Comparison of ENCODE assay signal across 25 mouse cellular contexts in genomic region chr2:38708907-38709688, GRCm38 (mm10). TPM values are rescaled to one million over a fixed set of nuclear protein-coding genes. Genes with fewer than 3 reads are reported as not detected.
DNase-seq lines count a peak whose midpoint lies in the region; ATAC-seq lines count a peak whose summit lies in the region.
"Had no signal": no experiment of that assay in that cellular context is flagged by ENCODE, and none has a peak within 500 bp of the region (broad histone marks: within the 10 kb centered on the region; RNA-seq: fewer than 3 reads in every experiment).

No protein-coding gene starts in this region.

- DNase-seq in gastrocnemius, postnatal 10 days = peak; percentile 48
- DNase-seq in gastrocnemius, adult 8-10 months (ENCODE audit: low spot score in 2 of 2) = no peak
- peak; percentile 68 to 69 for DNase-seq in kidney, postnatal 4 days
- peak; percentile 72 for DNase-seq in testis, postnatal 10 days (ENCODE audit: low spot score)
- DNase-seq in testis, postnatal 14 days (ENCODE audit: low spot score) = no peak
- no peak for DNase-seq in forebrain, embryonic 10.5 days (ENCODE audit: extremely low spot score, low spot score)
- DNase-seq: adrenal gland, postnatal 25 days; cerebellum, adult 9-10 months; gastrocnemius, postnatal 36 days; layer of hippocampus, adult 9-11 months; liver had no signal

- H3K9me3 ChIP-seq in kidney, embryonic 16.5 days (ENCODE audit: low read length) = no peaks in the 10 kb centered on the region
- H3K9me3 ChIP-seq in forebrain, embryonic 10.5 days = no peaks in the 10 kb centered on the region
- H3K9me3 ChIP-seq: heart, embryonic 15.5 days; liver, embryonic 15.5 days; midbrain, embryonic 12.5 days had no signal

- no peak for ATAC-seq in kidney, embryonic 16.5 days (ENCODE audit: low FRiP score, low TSS enrichment)
- ATAC-seq: activated CD4-positive, CD25-positive, alpha-beta regulatory T cell, adult 4 months; forebrain, embryonic 14.5 days; hindbrain, postnatal 0 days; intestine, embryonic 16.5 days; lung, postnatal 0 days had no signal

- no peak overlapping the region for H3K27ac ChIP-seq in kidney, embryonic 16.5 days (ENCODE audit: low read length)
- H3K27ac ChIP-seq in forebrain, embryonic 10.5 days = no peak overlapping the region
- H3K27ac ChIP-seq: heart, adult 2 months; heart, embryonic 15.5 days; hindbrain, postnatal 0 days; liver, embryonic 15.5 days; midbrain, embryonic 12.5 days had no signal

- 27% methylated on average over 12 of the region's 12 CpGs for WGBS in kidney, embryonic 16.5 days
- 21% methylated on average over 12 of the region's 12 CpGs for WGBS in forebrain, embryonic 10.5 days

- H3K4me3 ChIP-seq in kidney, embryonic 16.5 days (ENCODE audit: low read length) = no peak overlapping the region
- no peak overlapping the region for H3K4me3 ChIP-seq in forebrain, embryonic 10.5 days
- H3K4me3 ChIP-seq: heart, adult 2 months; liver, embryonic 15.5 days; midbrain, embryonic 12.5 days had no signal

- peaks cover 22% of the 10 kb centered on the region for H3K4me1 ChIP-seq in kidney, embryonic 16.5 days (ENCODE audit: insufficient read depth, low read length)
- peaks cover 48% of the 10 kb centered on the region for H3K4me1 ChIP-seq in forebrain, embryonic 10.5 days

- no peaks in the 10 kb centered on the region for H3K36me3 ChIP-seq in kidney, embryonic 16.5 days (ENCODE audit: insufficient read depth, low read length)
- no peaks in the 10 kb centered on the region for H3K36me3 ChIP-seq in forebrain, embryonic 10.5 days (replicated peaks)
- H3K36me3 ChIP-seq: G1E; heart, embryonic 15.5 days; liver, embryonic 15.5 days; midbrain, embryonic 12.5 days had no signal

- peaks cover 95% of the 10 kb centered on the region for H3K27me3 ChIP-seq in kidney, embryonic 16.5 days (ENCODE audit: insufficient read depth, low read length)
- H3K27me3 ChIP-seq in forebrain, embryonic 10.5 days (ENCODE audit: poor library complexity, severe bottlenecking) = peaks cover 100% of the 10 kb centered on the region

- H3K9ac ChIP-seq in kidney, embryonic 16.5 days (replicated peaks; ENCODE audit: low read length) = no peak overlapping the region
- H3K9ac ChIP-seq: heart, embryonic 15.5 days; liver, embryonic 15.5 days; midbrain, embryonic 12.5 days had no signal

- H3K4me2 ChIP-seq in kidney, embryonic 16.5 days (replicated peaks; ENCODE audit: low read depth, low read length) = no peak overlapping the region
- H3K4me2 ChIP-seq: heart, embryonic 15.5 days; liver, embryonic 15.5 days; midbrain, embryonic 12.5 days had no signal

RNA-seq across cellular contexts. Expression of gene Nr5a1, which starts 5.2 kb away (rescaled TPM):
- total RNA-seq in gastrocnemius, postnatal 10 days (2021) = not detected
- total RNA-seq in gastrocnemius, adult 8-10 months (2022) = under 1 TPM in 2 of 4 experiments, not detected in 2; 0.12 to 0.16 TPM
- polyA plus RNA-seq in kidney, embryonic 16.5 days (2015; fragmentation: Nextera tagmentation; extraction: Ambion mirVana) = 2.2 and 4.0 TPM in 2 replicates
- polyA plus RNA-seq in forebrain, embryonic 10.5 days (2016; fragmentation: Nextera tagmentation; extraction: Ambion mirVana) = 0.33 and 0.69 TPM in 2 replicates
- total RNA-seq: gastrocnemius, postnatal 36 days; heart, adult 2 months; left cerebral cortex, adult 18-20 months; megakaryocyte progenitor cell, adult 5-6 weeks; monocyte, adult 5-6 weeks had no signal
- polyA plus RNA-seq: activated CD4-positive, CD25-positive, alpha-beta regulatory T cell, adult 4 months; heart, embryonic 15.5 days had no signal

Comparison
In these comparisons a context has a peak if more than half of its experiments do, and no peak if none do; other contexts are left out.
1. DNase-seq: peak in gastrocnemius, postnatal 10 days (single experiment), kidney, postnatal 4 days (2 of 2) and testis, postnatal 10 days (single experiment); none in gastrocnemius, adult 8-10 months (0 of 2), testis, postnatal 14 days (single experiment) and forebrain, embryonic 10.5 days (single experiment).